In the genomic region with DNA sequence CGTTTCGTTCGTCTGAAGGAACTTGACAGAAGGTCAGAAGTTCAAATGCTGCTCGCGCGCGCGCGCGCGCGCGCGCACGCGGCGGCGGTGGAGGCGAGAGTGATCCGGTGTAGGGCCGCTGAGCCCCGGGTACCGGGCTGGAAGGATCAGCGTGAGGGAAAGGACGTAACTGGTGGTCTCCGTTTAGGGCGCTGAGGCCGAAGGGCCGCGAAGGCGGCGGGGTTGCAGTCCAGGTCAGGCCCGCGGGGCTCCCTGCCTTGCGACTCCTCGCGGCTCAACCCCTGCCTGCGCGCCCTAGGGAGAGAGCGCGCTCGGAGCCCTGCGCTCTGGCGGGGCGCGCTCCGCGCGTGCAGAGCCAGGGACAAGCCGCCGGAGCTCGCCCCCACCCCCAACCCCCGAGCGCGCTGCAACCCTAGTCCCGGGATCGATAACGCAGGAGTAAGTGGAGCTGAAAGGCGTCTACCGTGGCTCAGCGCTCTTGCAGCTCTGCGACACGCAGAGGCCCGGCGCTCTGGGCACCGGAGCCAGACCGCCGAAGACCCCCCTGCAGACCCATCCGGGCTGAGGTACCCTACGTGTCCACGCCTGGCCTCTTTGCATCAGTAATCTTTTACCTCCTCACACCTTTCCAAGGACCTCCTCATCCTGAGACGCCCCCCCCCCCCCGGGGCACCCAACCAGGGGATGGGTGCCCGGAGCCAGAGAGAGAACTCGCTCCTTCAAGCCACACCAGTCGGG, we compare ENCODE assay signal across 8 mouse cellular contexts. TPM values are rescaled to one million over a fixed set of nuclear protein-coding genes. Genes with fewer than 3 reads are reported as not detected.
A peak's percentile ranks its signal among the peaks of the same experiment; 100 is the strongest.
DNase-seq lines count a peak whose midpoint lies in the region; ATAC-seq and TF ChIP-seq lines count a peak whose summit lies in the region.

No protein-coding gene starts in this region.

- peak overlapping the region; percentile 34 for H3K4me3 ChIP-seq in cortical plate, adult 2 months (ENCODE audit: insufficient read depth, low read length)
- H3K4me3 ChIP-seq in hindbrain, embryonic 11.5 days (ENCODE audit: low read depth, low read length), result peak overlapping the region; percentile 46
- peak overlapping the region; percentile 41 for H3K4me3 ChIP-seq in limb, embryonic 11.5 days (ENCODE audit: low read depth, low read length)
- peak overlapping the region; percentile 53 for H3K4me3 ChIP-seq in neural tube, embryonic 15.5 days (replicated peaks)

- no peak for TF ChIP-seq CTCF in cortical plate, adult 2 months (IDR thresholded peaks at IDR 0.05; ENCODE audit: extremely low read depth, insufficient read depth, low read length)

- no peaks in the 10 kb centered on the region for H3K4me1 ChIP-seq in cortical plate, adult 2 months (ENCODE audit: control insufficient read depth, insufficient read depth, low read length)
- H3K4me1 ChIP-seq in hindbrain, embryonic 11.5 days (replicated peaks; ENCODE audit: control insufficient read depth, insufficient read depth, low read length), result peaks cover 21% of the 10 kb centered on the region
- H3K4me1 ChIP-seq in limb, embryonic 11.5 days (ENCODE audit: control insufficient read depth, insufficient read depth, low read length), result peaks cover 17% of the 10 kb centered on the region; the same call in 1 of the 2 replicates
- H3K4me1 ChIP-seq in neural tube, embryonic 15.5 days, result peaks cover 56% of the 10 kb centered on the region

- intact Hi-C loops in left cerebral cortex, postnatal 14 days (cut with DNase I), result loop anchor here (5.0 to 10.0 kb wide), 2 partner anchors 733 to 810 kb away; partner anchors contain the start of gene Rnf32

- H3K27ac ChIP-seq in cortical plate, adult 2 months (ENCODE audit: insufficient read depth, low read length), result no peak overlapping the region
- H3K27ac ChIP-seq in hindbrain, embryonic 11.5 days (ENCODE audit: low read depth, low read length), result no peak overlapping the region
- no peak overlapping the region for H3K27ac ChIP-seq in limb, embryonic 11.5 days (replicated peaks; ENCODE audit: low read depth, low read length)
- peak overlapping the region; percentile 1; the same call in 1 of the 2 replicates for H3K27ac ChIP-seq in neural tube, embryonic 15.5 days (replicated peaks)

- H3K9ac ChIP-seq in hindbrain, embryonic 11.5 days (ENCODE audit: low read depth, low read length), result peak overlapping the region; percentile 37
- H3K9ac ChIP-seq in limb, embryonic 11.5 days (ENCODE audit: low read length), result peak overlapping the region; percentile 34
- H3K9ac ChIP-seq in neural tube, embryonic 15.5 days (replicated peaks), result peak overlapping the region; percentile 46

- no peaks in the 10 kb centered on the region for H3K9me3 ChIP-seq in hindbrain, embryonic 11.5 days (ENCODE audit: control insufficient read depth, low read length)
- H3K9me3 ChIP-seq in limb, embryonic 11.5 days (ENCODE audit: control insufficient read depth, low read length), result no peaks in the 10 kb centered on the region
- no peaks in the 10 kb centered on the region for H3K9me3 ChIP-seq in neural tube, embryonic 15.5 days (replicated peaks)

- peaks cover 98% of the 10 kb centered on the region for H3K27me3 ChIP-seq in hindbrain, embryonic 11.5 days (ENCODE audit: control insufficient read depth, insufficient read depth, low read length)
- peaks cover 93% of the 10 kb centered on the region for H3K27me3 ChIP-seq in limb, embryonic 11.5 days (ENCODE audit: control insufficient read depth, insufficient read depth, low read length)
- H3K27me3 ChIP-seq in neural tube, embryonic 15.5 days (replicated peaks), result peaks cover 98% of the 10 kb centered on the region

- H3K36me3 ChIP-seq in hindbrain, embryonic 11.5 days (ENCODE audit: control insufficient read depth, insufficient read depth, low read length), result no peaks in the 10 kb centered on the region
- H3K36me3 ChIP-seq in limb, embryonic 11.5 days (ENCODE audit: control insufficient read depth, insufficient read depth, low read length), result no peaks in the 10 kb centered on the region
- H3K36me3 ChIP-seq in neural tube, embryonic 15.5 days, result no peaks in the 10 kb centered on the region

- ATAC-seq in hindbrain, embryonic 11.5 days (ENCODE audit: low FRiP score), result peak; percentile 41
- no peak; the same call in 1 of the 2 replicates for ATAC-seq in limb, embryonic 11.5 days (ENCODE audit: insufficient number of reproducible peaks, low FRiP score, low TSS enrichment, low read depth)
- peak; percentile 54 for ATAC-seq in neural tube, embryonic 15.5 days (ENCODE audit: low FRiP score)

- H3K4me2 ChIP-seq in hindbrain, embryonic 11.5 days (replicated peaks; ENCODE audit: low read depth, low read length), result peak overlapping the region; percentile 88
- H3K4me2 ChIP-seq in limb, embryonic 11.5 days (ENCODE audit: low read depth, severe bottlenecking), result peak overlapping the region; percentile 77
- H3K4me2 ChIP-seq in neural tube, embryonic 15.5 days, result peak overlapping the region; percentile 97

- no peak for TF ChIP-seq POLR2A in cortical plate, adult 2 months (IDR thresholded peaks at IDR 0.05; ENCODE audit: extremely low read depth, insufficient read depth, low read length)

- peak; percentile 17 to 29 for DNase-seq in left cerebral cortex, postnatal 14 days (ENCODE audit: low spot score in 2 of 2)
- no peak for DNase-seq in left cerebral cortex, adult 9 months (ENCODE audit: low spot score in 2 of 2)
- peak; percentile 70 for DNase-seq in hindbrain, embryonic 11.5 days (ENCODE audit: low spot score)
- DNase-seq in limb, embryonic 11.5 days (ENCODE audit: low spot score), result peak; percentile 62
- no peak for DNase-seq in thymus, postnatal 25 days
- no peak for DNase-seq in T-cell, adult 2 months (ENCODE audit: low spot score)

- WGBS in hindbrain, embryonic 11.5 days, result under 1% methylated on average over 73 of the region's 76 CpGs
- WGBS in limb, embryonic 11.5 days, result under 1% methylated on average over 65 of the region's 76 CpGs
- under 1% methylated on average over 76 of the region's 76 CpGs for WGBS in neural tube, embryonic 15.5 days

RNA-seq across cellular contexts. Expression of gene Shh, which starts 2.5 kb away (rescaled TPM):
- 1 to 10 TPM; 2.9 to 3.4 TPM for total RNA-seq in left cerebral cortex, postnatal 14 days (2021)
- 2.3 and 2.6 TPM in 2 replicates for polyA plus RNA-seq in cortical plate, adult 2 months (2012; rRNA removed)
- polyA plus RNA-seq in hindbrain, embryonic 11.5 days (2014; fragmentation: Nextera tagmentation; extraction: Ambion mirVana), result 1.6 and 2.7 TPM in 2 replicates
- 1.2 and 1.3 TPM in 2 replicates for polyA plus RNA-seq in limb, embryonic 11.5 days (2014; fragmentation: Nextera tagmentation; extraction: Ambion mirVana)
- 1.5 and 2.7 TPM in 2 replicates for polyA plus RNA-seq in neural tube, embryonic 15.5 days (2015; fragmentation: Nextera tagmentation; extraction: Ambion mirVana)

Comparison
In these comparisons a context has a peak if more than half of its experiments do, and no peak if none do; other contexts are left out.
1. DNase-seq: peak in left cerebral cortex, postnatal 14 days (2 of 2), hindbrain, embryonic 11.5 days (single experiment) and limb, embryonic 11.5 days (single experiment); none in left cerebral cortex, adult 9 months (0 of 2), thymus, postnatal 25 days (single experiment) and T-cell, adult 2 months (single experiment).
2. Peak in every context shown above with its lines, with median percentiles within 50 percentile points of each other: H3K4me3 ChIP-seq, H3K4me2 ChIP-seq and H3K9ac ChIP-seq.